Mouse (Mus musculus): ENCODE data around the gene Apon.

DNA sequence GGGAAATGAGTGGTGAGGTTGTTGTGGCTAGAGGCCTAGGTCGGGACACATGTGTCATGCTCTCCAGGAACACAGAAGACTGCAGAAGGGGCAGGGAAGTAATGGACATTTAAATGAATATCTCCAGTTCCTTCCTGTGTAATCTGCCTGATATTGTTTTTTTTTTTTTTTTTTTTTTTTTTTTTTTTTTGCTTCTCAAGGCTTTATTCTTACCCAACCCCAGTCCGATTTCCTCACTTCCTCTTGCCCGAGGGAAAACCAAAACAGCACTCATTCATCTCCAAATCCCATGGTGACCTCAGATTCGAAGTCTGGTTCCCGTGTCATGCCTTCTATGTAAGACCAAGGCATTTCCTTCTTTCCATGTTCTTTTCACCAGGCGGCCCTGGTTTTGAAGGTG is 44.3 kb downstream of the Apon start:
- no peak for TF ChIP-seq POLR2A (IDR thresholded peaks at IDR 0.05; ENCODE audit: extremely low read depth, insufficient read depth, low read length)
- TF ChIP-seq CTCF (IDR thresholded peaks at IDR 0.05; ENCODE audit: low read depth, low read length), result no peak
